Mouse (Mus musculus): ENCODE data around the gene Asap2. TPM values are rescaled to one million over a fixed set of nuclear protein-coding genes. Genes with fewer than 3 reads are reported as not detected.
A peak's percentile ranks its signal among the peaks of the same experiment; 100 is the strongest.

Asap2 gene
- polyA plus RNA-seq, 1 experiment: 6.6 TPM

DNA sequence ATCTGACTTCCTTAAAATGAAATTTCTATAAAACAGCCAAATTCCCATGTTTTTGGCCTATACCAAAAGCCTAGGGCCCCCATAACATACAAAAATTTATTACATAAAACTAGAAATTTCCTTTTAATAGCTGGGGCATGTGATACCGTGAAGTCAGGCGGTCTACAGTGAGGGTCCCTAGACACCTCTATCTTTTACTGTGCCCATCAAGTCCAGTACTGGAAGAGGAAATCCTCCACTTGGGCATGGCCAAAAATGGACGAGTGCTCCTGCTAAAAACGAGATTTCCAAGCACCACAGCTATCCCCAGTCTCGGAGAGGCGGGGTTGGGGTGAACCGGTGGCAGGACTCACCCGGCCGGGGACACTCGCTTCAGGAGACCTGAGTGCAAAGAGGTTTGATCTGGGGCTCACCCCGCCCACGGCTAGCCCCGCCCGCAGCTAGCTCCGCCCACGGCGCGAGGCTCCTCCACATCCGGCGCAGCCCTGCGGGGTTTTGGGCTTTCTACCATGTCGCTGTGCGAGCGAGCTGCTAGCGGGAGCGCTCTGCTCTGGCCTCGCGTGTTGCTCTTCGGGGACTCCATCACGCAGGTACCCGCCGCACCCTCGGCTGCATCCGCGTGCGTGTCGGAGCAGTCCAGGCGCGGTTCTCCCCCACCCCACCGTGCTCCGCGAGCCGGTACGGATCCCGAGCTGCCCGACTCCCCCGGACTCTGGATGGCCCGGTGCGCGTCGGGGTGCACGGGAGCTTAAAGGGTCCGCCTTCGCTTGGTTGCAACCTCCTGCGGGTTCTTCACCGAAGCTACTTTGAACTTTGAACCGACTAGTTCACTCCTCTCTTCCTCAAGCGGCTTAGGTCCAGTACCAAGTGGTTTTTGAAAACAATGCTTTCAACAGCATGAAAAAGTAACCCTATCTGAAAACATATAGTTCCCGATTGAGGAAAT lies 325.9 kb downstream of the Asap2 start, which contains the start of gene Iah1:
Gene Iah1 (plus strand): TSS at position 467 of the 946 bp plus-strand sequence.
- Histone ChIP-seq H3K4me1 (ENCODE audit: control insufficient read depth, insufficient read depth, low read length) (no peaks in the 10 kb centered on the region), H3K27ac (ENCODE audit: control insufficient read depth, insufficient read depth, low read depth, low read length, poor library complexity) (peak within 1 kb of the TSS; percentile 80), H3K4me3 (replicated peaks; ENCODE audit: control insufficient read depth, low read depth, low read length) (peak within 1 kb of the TSS; percentile 95)
- WGBS: 2% methylated on average over 59 of the region's 59 CpGs
- TF ChIP-seq POLR2A (IDR thresholded peaks at IDR 0.05; ENCODE audit: borderline replicate concordance, control insufficient read depth, low read depth, low read length) (peak; percentile 81; the same call in 1 of the 2 replicates), CTCF (IDR thresholded peaks at IDR 0.05; ENCODE audit: control insufficient read depth, insufficient read depth, low read length) (no peak)

DNA sequence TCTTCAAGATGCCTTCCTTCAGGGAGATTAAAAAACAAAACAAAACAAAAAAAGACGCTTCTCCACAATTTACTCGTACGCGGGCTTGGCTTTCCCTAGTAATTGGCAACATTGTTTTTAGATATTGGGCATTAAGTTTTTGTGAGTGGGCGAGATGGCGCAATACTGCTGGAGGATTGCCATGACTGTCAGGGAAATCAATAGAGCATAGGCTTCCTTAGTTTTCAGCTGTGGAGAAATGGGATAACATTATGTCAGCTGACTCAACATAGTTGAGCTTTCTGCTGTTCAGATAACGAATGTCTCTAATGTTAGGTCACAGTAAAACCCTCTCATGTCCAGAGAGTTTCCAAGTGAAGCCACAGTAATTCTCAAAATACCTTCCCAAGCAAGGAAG lies 326.6 kb downstream of the Asap2 start:
- WGBS: 40% methylated on average over 7 of the region's 7 CpGs
- H3K27ac ChIP-seq (ENCODE audit: control insufficient read depth, insufficient read depth, low read depth, low read length, poor library complexity): no peak overlapping the region

DNA sequence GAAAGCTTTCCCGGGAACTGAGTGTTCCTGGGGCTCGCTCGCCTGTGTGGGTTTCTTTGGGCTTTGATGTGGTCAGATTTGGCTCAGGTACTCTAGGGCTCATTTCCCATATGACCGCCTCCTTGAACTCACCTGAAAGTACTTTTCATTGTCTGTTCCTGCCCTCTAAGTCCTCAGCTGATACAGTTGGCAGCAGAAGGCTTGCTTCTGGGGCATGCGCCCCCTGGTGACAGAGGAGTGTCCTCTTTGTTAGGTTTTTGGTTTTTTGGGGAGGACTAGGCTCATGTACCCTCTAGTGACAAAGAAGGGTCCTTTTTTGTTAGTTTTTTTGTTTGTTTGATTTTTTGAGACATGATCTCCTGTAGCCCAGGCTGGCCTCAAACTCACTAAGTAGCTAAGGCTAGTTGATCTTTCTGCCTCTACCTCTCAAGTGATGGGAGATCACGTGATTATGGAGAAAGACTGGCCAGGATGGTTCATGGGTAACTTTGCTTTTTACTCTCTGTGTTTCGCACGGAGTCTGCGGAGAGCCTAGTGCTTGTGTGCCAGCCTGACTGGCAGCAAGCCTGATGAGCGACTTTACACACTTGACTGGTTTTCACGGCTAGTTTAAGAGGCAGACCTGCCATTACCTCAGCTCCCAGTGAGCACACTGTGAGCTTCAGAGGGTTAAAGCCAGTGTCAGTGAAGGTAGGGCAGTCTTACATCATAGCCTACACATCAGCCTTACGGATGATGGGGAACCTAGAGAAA lies 328.1 kb downstream of the Asap2 start:
- TF ChIP-seq CTCF (IDR thresholded peaks at IDR 0.05; ENCODE audit: control insufficient read depth, insufficient read depth, low read length) (peak; percentile 91), POLR2A (IDR thresholded peaks at IDR 0.05; ENCODE audit: borderline replicate concordance, control insufficient read depth, low read depth, low read length) (no peak)
- no peak overlapping the region for H3K4me3 ChIP-seq (replicated peaks; ENCODE audit: control insufficient read depth, low read depth, low read length)
- H3K4me1 ChIP-seq (ENCODE audit: control insufficient read depth, insufficient read depth, low read length): no peaks in the 10 kb centered on the region
- WGBS: 78% methylated on average over 12 of the region's 12 CpGs
- no peak overlapping the region for H3K27ac ChIP-seq (ENCODE audit: control insufficient read depth, insufficient read depth, low read depth, low read length, poor library complexity)

More for the DNA sequence above, 326.6 kb downstream of the Asap2 start:
- TF ChIP-seq POLR2A (IDR thresholded peaks at IDR 0.05; ENCODE audit: borderline replicate concordance, control insufficient read depth, low read depth, low read length): no peak
- no peaks in the 10 kb centered on the region for H3K4me1 ChIP-seq (ENCODE audit: control insufficient read depth, insufficient read depth, low read length)
- no peak overlapping the region for H3K4me3 ChIP-seq (replicated peaks; ENCODE audit: control insufficient read depth, low read depth, low read length)

All from bone marrow, adult 2 months (tissue).